Mouse (Mus musculus): ENCODE measurements around the gene Adgrg1. TPM values are rescaled to one million over a fixed set of nuclear protein-coding genes. Genes with fewer than 3 reads are reported as not detected.

The Adgrg1 gene
- polyA plus RNA-seq, 1 experiment = 7.4 TPM

DNA sequence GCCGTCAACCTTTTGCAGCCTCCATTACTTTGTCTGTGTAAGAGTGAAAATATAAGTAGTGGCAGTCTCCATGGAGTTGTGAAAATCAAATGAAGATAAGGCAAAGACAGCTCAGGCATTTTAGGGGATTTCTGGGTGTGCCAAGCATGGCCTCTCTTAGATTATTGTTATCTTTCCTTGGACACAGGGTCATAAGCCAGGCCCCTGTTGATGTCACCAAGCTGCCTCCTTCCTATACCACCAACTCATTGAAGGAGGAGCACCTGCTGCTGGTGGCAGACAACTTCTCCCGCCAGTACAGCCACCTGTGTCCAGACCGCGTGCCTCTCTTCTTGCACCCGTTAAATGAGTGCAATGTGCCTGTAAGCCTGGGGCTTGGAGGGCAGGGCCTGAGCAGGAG is 81.9 kb downstream of the Adgrg1 start:
- Histone ChIP-seq H3K4me1 (ENCODE audit: control insufficient read depth, insufficient read depth, insufficient read length, low read length) (no peaks in the 10 kb centered on the region), H3K27ac (replicated peaks; ENCODE audit: low read depth, low read length) (no peak overlapping the region), H3K4me3 (ENCODE audit: insufficient read depth, low read depth, low read length) (no peak overlapping the region)

DNA sequence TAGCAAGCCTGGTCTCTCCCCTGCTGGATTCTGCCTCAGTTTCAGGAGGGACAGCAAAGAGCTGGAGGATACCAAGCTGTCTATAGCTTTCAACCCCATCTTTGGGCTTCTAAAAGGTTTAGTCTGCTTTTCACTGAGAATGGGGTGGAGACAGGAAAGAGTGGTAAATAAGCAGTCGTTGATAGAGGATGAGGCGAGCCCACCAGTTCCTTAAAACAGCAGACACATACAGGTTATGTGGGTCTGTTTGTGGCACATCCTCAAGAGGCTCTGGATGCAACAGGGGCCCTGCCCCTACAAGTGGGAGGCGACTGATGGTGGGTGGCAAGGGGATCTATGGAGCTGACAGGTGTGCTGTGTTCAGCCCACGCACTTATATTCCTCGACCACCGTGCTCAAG is 84.1 kb downstream of the Adgrg1 start:
- Histone ChIP-seq H3K4me3 (ENCODE audit: insufficient read depth, low read depth, low read length) (no peak overlapping the region), H3K27ac (replicated peaks; ENCODE audit: low read depth, low read length) (no peak overlapping the region), H3K4me1 (ENCODE audit: control insufficient read depth, insufficient read depth, insufficient read length, low read length) (no peaks in the 10 kb centered on the region)

DNA sequence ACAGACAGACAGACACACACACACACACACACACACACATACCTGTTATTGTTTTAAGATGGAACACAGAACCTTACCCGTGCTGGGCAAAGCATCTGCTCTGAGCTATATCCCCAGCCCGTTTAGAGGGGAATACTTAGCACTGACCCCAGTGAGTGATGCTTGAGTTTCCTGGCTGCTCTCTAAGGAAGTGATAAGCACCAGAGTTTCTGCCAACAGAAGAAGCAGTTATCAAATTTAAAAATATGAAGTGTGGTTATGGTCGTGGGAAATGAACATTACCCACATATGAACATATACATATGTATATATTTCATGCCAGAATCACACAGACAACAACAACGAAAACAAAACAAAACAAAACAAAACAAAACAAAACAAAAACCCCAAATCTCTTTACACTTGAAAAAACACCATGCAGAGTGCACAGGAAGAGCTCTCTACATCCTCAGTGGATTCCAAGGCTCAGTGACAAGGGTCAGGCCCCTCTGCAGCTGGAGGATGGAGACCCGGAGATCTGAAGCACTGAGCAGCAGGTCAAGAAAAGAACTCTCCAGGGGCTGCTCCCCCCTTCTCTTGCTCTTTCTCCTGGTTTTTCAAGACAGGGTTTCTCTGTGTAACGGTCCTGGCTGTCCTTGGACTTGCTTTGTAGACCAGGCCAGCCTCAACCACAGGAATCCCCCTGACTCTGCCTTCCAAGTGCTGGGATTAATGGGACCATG is 85.4 kb downstream of the Adgrg1 start:
- Histone ChIP-seq H3K4me1 (ENCODE audit: control insufficient read depth, insufficient read depth, insufficient read length, low read length) (no peaks in the 10 kb centered on the region), H3K4me3 (ENCODE audit: insufficient read depth, low read depth, low read length) (no peak overlapping the region), H3K27ac (replicated peaks; ENCODE audit: low read depth, low read length) (no peak overlapping the region)

Other genes starting within 250 kb of the Adgrg1 start
- gene Ccl22, start 229.2 kb upstream of the Adgrg1 start, polyA plus RNA-seq (2012; ENCODE audit: insufficient read depth, insufficient read length, missing spikeins) = not detected in 2 replicates
- 1.7 and 2.2 TPM in 2 replicates for gene Cx3cl1, start 202.7 kb upstream of the Adgrg1 start, polyA plus RNA-seq (2012; ENCODE audit: insufficient read depth, insufficient read length, missing spikeins)
- gene Ccl17, start 164.3 kb upstream of the Adgrg1 start, polyA plus RNA-seq (2012; ENCODE audit: insufficient read depth, insufficient read length, missing spikeins) = not detected in 2 replicates
- 313 and 387 TPM in 2 replicates for gene Coq9, start 136.4 kb upstream of the Adgrg1 start, polyA plus RNA-seq (2012; ENCODE audit: insufficient read depth, insufficient read length, missing spikeins)
- gene Ciapin1, start 136.4 kb upstream of the Adgrg1 start, polyA plus RNA-seq (2012; ENCODE audit: insufficient read depth, insufficient read length, missing spikeins) = 61.4 and 80.8 TPM in 2 replicates
- 55.0 and 64.8 TPM in 2 replicates for gene Polr2c, start 117.3 kb upstream of the Adgrg1 start, polyA plus RNA-seq (2012; ENCODE audit: insufficient read depth, insufficient read length, missing spikeins)
- gene Dok4, start 98.4 kb upstream of the Adgrg1 start, polyA plus RNA-seq (2012; ENCODE audit: insufficient read depth, insufficient read length, missing spikeins) = 3.8 and 8.4 TPM in 2 replicates
- 1.2 and 1.5 TPM in 2 replicates for gene Ccdc102a, start 56.7 kb upstream of the Adgrg1 start, polyA plus RNA-seq (2012; ENCODE audit: insufficient read depth, insufficient read length, missing spikeins)
- not detected in 2 replicates for gene Adgrg5, start 51.1 kb upstream of the Adgrg1 start, polyA plus RNA-seq (2012; ENCODE audit: insufficient read depth, insufficient read length, missing spikeins)
- gene Adgrg3, start 42.9 kb downstream of the Adgrg1 start, polyA plus RNA-seq (2012; ENCODE audit: insufficient read depth, insufficient read length, missing spikeins) = not detected in 2 replicates
- gene Drc7, start 80.4 kb downstream of the Adgrg1 start, polyA plus RNA-seq (2012; ENCODE audit: insufficient read depth, insufficient read length, missing spikeins) = not detected in 2 replicates
- 4.7 and 6.2 TPM in 2 replicates for gene Katnb1, start 106.4 kb downstream of the Adgrg1 start, polyA plus RNA-seq (2012; ENCODE audit: insufficient read depth, insufficient read length, missing spikeins)
- gene Kifc3, start 228.1 kb downstream of the Adgrg1 start, polyA plus RNA-seq (2012; ENCODE audit: insufficient read depth, insufficient read length, missing spikeins) = 24.4 and 29.3 TPM in 2 replicates

Data from brown adipose tissue, adult 24 weeks (tissue).